Mouse (Mus musculus): ENCODE results near the gene Rpl13a.

DNA sequence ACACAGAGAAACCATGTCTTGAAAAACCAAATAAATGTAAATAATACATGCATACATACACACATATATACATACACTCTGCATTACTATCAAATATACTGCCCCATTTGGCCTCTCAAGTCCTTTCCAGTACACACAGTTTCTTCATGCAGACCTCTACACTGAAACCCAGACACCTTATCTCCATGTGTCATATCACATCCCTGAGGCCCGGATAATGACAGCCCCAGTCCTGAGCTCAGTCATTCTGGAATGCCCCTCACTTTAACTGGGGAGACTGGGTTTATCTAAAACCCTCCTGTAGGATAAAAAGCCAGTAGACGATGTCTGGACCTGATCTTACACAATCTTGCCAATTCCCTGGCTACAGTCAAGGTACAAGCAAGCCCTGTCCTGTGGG, 15.1 kb downstream of the Rpl13a start:
- no peak for TF ChIP-seq CTCF (IDR thresholded peaks at IDR 0.05; ENCODE audit: low read depth)
- no peak for TF ChIP-seq EP300 (IDR thresholded peaks at IDR 0.05; ENCODE audit: low read depth)

Measured in liver, embryonic 14.5 days (tissue).